Mouse (Mus musculus): ENCODE results near the gene Senp7.
"Not testable (repeated sequence)": the region's sequence is repeated elsewhere in the genome, so short reads cannot be mapped to it uniquely, and the experiment has no call there.

The Senp7 gene

GRCm38 (mm10) chr16:56064334-56064990 lies 16.3 kb downstream of the Senp7 start:
- in situ Hi-C loops (cut with MboI, MseI): loop anchor here (25.0 kb wide), 1 partner anchor 1523 kb away; no protein-coding TSS in a partner anchor

GRCm38 (mm10) chr16:56066113-56066512 lies 18.0 kb downstream of the Senp7 start:
- in situ Hi-C loops (cut with MboI, MseI): loop anchor here (5.0 to 25.0 kb wide), 2 partner anchors 104 to 1521 kb away; no protein-coding TSS in a partner anchor

DNA sequence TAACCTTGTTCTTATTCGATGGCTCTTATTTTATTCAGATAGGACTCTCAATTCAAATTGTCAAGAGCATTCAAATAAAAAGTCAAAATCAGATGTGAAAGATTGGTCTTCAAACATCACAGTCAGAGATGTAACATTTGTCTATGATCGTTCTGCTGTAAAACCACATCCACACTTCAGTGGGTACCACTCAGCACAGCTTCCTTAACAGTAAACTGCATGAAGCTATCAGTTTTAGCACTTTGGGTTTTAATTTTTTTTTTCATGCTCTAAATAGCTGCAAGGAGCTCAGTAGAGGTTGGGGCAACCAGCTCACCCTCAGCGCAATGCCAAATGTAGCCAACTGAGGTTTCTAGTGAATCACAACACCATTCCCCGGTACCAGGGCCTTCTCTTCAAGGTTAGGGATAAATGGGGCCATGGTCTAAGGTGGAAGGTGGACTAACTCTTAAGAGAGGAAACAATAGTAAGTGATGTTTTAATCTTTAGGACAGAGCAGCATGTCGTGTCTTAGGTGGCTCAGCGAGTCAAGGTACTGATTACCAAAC lies 20.5 kb downstream of the Senp7 start:
- in situ Hi-C loops (cut with MboI, MseI): loop anchor here (5.0 to 25.0 kb wide), 2 partner anchors 106 to 1519 kb away; no protein-coding TSS in a partner anchor

- in situ Hi-C loops (cut with MboI, MseI): loop anchor here (25.0 kb wide), 1 partner anchor 1516 kb away; no protein-coding TSS in a partner anchor
Observed at GRCm38 (mm10) chr16:56071317-56072232, 23.4 kb downstream of the Senp7 start.

DNA sequence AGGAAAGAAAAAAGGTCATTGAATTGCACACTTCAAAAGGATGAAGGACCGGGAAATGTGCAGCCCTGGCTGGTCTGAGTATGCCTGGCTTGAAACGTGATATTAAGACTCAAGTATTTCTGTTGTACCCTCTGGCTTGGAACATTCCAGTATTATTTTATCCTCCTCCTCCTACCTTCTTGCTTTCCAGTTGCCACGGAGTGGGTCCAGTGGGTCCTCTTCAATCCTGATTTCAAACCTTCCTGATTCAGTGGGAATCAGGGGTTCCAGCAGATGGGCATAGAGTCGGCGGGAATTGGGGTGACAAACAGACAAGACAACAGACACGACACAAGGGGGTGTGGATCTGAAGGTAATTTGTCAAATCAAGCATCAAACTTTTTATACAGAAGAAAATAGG lies 24.4 kb downstream of the Senp7 start:
- in situ Hi-C loops (cut with MboI, MseI): loop anchor here (25.0 kb wide), 1 partner anchor 1515 kb away; no protein-coding TSS in a partner anchor

- in situ Hi-C loops (cut with MboI, MseI): loop anchor here (25.0 kb wide), 1 partner anchor 1514 kb away; no protein-coding TSS in a partner anchor
Observed at GRCm38 (mm10) chr16:56073150-56073549, 25.0 kb downstream of the Senp7 start.

GRCm38 (mm10) chr16:56074122-56074521 lies 26.0 kb downstream of the Senp7 start:
- in situ Hi-C loops (cut with MboI, MseI): loop anchor here (25.0 kb wide), 1 partner anchor 1513 kb away; no protein-coding TSS in a partner anchor

GRCm38 (mm10) chr16:56074565-56074964 lies 26.4 kb downstream of the Senp7 start:
- in situ Hi-C loops (cut with MboI, MseI): loop anchor here (25.0 kb wide), 1 partner anchor 1513 kb away; no protein-coding TSS in a partner anchor

DNA sequence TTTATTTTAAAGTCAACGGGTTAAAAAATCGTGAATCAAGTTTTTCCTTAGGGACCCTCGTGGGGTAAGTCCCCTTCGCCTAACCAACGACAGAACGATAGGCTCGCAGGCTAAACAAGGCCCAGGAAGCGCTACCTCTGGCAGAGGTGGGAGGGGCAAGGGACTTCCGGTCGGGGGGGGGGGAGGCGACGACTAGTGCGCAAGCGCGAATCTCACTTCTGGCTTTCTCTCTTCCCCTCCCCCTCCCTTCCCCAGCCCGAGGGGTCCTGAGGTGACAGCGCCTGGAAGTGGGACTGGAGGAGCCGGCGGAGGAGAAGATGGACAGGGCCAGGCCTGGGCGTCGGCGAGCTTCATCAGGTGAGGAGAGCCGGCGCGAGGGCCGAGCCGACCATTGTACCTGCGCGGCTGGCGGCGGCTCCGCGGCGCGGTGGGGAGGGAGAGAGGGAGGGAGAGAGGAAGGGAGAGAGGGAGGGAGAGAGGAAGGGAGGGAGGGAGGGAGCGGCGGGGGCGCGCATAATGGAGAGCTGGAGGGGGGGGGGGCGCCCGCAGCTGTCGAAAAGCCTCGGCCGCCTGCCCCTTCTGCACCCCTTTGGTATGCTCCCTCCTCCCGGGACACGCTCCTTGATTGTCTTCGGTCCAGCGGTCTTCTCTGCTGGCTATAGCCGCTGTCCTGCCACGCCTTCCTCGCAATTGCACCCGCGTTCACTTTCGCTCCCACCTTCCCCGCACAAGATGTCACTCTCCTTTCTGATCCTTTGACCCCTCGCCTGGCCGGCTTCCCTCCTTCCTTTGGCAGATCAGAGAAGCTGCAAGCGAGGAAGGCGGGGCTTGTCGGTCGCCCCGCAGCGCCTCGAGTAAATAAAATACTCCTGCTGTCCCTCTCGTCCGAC lies 27.3 kb downstream of the Senp7 start:
- in situ Hi-C loops (cut with MboI, MseI): no loop called here

- in situ Hi-C loops (cut with MboI, MseI): no loop called here
Observed at GRCm38 (mm10) chr16:56076121-56076869, 28.2 kb downstream of the Senp7 start.

DNA sequence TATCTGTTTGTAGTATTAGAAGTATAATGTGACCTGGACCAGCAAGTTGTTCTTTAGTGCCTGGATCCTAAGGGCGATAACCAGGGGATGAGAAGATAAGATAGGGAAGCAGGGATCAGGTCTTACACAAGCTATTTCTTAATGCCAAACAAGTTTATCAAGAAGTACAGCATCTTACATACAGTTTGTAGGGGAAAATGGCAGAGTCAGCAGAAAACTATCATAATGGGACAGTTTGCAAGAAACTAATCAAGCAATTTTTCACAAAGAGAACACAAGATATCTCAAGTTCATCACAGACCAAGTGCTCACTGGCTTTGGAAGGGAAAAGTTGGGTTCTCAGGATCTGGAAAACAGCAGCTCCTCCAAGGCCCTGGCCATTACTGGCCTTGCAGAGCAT lies 31.3 kb downstream of the Senp7 start:
- in situ Hi-C loops (cut with MboI, MseI): no loop called here

DNA sequence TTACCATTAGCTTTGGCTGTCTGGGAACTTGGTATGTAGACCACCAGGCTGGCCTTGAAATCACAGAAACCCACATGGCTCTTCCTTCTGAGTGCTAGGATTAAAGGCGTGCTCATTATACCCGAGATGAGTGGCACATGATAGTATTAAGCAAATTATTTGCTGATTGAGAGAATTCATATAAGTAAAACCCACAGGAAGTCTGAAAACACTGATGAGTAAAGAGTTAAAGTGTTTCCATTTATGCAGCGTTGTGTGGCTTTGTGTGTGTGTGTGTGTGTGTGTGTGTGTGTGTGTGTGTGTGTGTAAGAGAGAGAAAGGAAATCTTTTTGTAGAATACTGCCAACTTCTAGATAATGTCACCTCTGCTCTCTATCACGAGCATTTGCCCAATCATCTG lies 33.6 kb downstream of the Senp7 start:
- in situ Hi-C loops (cut with MboI, MseI): no loop called here

DNA sequence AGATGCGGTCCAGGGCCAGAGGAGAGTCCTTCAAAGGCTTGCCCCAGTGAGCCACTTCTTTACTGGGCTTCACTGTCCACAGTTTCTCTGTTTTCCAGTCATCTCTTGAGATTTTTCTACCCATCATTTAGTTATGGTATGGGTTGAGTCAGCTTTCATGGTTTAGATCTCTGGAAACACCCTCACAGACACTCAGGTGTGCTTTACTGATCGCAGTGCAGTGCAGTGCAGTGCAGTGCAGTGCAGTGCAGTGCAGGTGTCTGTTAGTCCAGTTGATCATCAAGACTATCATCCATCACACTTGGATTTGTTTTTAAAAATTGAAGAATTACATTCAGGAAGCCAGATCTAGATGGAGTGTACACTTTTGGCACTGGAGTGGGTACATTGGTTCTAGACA lies 38.2 kb downstream of the Senp7 start:
- in situ Hi-C loops (cut with MboI, MseI): no loop called here

GRCm38 (mm10) chr16:56090385-56090784 lies 42.2 kb downstream of the Senp7 start:
- in situ Hi-C loops (cut with MboI, MseI): no loop called here

GRCm38 (mm10) chr16:56096401-56097018 lies 48.4 kb downstream of the Senp7 start:
- in situ Hi-C loops (cut with MboI, MseI): not testable (repeated sequence)

GRCm38 (mm10) chr16:56115706-56116105 lies 67.6 kb downstream of the Senp7 start:
- in situ Hi-C loops (cut with MboI, MseI): no loop called here

DNA sequence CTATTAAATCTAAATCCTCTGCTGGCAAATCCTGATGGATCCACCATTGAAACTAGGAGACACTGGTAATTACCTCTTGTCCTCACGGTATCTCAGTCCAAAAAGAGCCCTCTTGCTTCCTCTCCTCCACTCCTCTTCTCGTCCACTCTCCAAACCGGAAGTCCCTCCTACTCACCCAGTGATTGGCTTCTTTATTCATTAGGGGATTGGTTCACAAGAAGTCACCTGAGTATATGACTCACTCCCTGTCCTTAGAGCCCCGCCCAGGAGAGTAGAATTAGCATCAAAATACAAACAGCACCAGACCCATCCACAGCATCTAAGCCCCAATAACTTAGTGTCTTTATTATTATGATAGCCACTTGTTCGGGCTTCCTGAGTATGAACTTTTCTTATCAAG lies 68.0 kb downstream of the Senp7 start:
- in situ Hi-C loops (cut with MboI, MseI): no loop called here

DNA sequence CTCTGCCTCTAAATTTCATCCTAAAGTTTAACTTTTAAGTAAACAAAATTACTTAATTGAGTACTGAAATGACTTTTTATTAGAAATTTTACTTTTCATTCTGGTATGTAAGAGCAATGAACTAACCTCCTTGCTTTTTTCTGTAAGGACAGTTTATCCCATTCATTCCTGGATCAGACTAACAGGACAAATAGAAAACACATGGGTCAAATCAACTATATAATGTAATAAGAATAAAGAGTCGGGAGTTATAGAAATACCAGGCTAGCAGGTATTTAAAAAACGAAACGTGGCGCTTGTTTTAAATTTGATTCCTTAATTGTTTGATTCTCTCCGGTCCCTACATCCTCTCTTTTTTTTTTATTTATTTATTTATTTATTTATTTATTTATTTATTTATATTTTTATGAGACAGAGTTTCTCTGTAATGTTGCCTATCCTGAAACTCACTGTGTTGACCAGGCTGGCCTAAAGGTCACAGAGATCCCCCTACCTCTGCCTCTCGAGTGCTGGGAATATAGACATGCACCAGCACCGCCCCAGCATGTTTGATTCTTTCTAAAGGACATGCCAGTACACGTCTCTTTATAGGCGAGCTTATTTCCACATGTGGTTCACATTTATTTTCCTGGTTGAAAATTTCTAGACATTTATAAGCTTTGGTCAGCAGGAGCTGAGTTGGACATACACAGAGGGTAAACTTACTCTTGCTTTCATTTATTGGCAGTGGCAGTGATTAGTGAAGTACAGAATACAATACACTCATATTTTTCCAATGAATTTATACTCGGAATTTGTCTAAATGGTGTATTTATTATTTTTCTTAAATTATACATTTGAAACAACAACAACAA lies 69.4 kb downstream of the Senp7 start:
- in situ Hi-C loops (cut with MboI, MseI): no loop called here

DNA sequence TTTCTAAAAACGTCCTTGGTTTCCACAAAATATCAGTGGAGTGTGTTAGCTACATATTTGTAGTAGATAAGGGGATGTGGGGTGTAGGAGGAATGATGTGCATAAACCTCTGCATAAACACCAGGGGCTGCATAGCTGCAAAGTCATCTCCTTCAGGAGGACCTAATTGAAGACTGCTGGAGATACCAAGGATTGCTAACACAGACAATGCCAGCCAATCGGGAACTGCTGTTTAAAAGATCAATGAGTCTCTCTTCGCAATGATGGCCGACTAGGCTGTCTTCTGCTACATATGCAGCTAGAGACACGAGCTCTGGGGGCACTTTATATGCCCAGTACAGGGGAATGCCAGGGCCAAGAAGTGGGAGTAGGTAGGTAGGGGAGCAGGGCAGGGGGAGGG lies 74.4 kb downstream of the Senp7 start:
- in situ Hi-C loops (cut with MboI, MseI): no loop called here
